Mouse (Mus musculus): ENCODE measurements at regions not wholly inside any gene's neighbourhood (a gene's known extent, or its start where the extent isn't known, plus 50 kb on each side); places are given as distances from the start of the nearest gene placed in this dataset.

DNA sequence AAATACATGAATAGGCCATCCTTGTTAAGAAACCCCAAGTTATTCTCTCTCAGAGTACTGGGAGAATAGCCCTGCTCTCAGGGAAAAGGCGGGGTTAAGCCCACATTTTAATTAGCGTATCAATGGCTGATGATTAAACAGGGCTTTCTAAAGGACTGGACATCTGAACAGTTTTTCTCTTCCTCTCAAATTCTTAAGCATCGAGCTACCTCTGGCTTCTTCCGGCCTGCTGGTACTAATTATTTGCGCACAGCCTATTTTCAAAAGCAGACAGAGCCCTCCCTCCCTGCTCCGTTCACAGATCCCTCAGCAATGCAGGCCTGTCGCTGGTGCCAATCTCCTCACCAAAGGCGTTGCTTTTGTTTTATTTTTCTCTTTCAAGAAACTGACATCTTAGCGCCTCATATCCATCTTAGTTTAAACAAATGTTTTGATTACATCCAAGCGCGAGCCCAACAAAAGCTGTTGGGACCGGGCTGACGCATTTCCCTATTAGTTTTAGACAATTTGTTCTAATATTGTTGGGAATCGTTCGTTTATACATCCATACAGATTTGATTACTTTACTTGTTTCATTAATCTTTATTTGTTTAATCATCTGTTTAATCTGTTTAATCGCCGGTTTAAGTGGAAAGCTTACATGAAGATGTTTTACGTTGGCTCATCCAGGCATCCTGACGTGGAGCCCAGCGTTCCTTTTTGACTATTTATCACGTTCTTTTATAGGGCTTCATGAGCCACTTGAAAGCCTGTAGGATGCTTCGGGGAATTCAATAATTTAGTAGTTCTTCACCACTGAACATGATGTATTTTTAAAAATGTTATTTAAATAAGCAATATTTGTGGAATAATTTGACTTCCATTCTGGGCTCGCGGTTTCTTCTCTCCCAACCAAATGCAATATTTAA is 269.5 kb upstream of the Tle3 start:
- no peak for TF ChIP-seq CTCF (IDR thresholded peaks at IDR 0.05; ENCODE audit: low read depth, low read length)
- no peak for TF ChIP-seq POLR2A (IDR thresholded peaks at IDR 0.05; ENCODE audit: borderline replicate concordance, low read depth, low read length)

All from bone marrow macrophage, adult 2 months (primary cell).